Mouse (Mus musculus) kidney, embryonic 14.5 days (tissue): ENCODE results near the gene Acot5. TPM values are rescaled to one million over a fixed set of nuclear protein-coding genes. Genes with fewer than 3 reads are reported as not detected.
"Not testable (repeated sequence)": the region's sequence is repeated elsewhere in the genome, so short reads cannot be mapped to it uniquely, and the experiment has no call there.

Experiments used
- ATAC-seq: fragments of 200-750 bp; cut with Nextera tagmentation; 2 replicates; pipeline ENCODE4 v1.8.0; 2017; ENCODE audit warnings: moderate number of reproducible peaks, mild to moderate bottlenecking, moderate TSS enrichment, moderate library complexity; ENCODE audit not compliant: low FRiP score, low TSS enrichment
- H3K27ac ChIP-seq: fragments of 300-500 bp; sonication (generic); 2 replicates; pipeline ENCODE4 v1.5.1; 2014; ENCODE audit warnings: low read depth, mild to moderate bottlenecking, low read length, moderate library complexity, mixed read lengths
- H3K27me3 ChIP-seq: fragments of 300-500 bp; sonication (generic); 2 replicates; pipeline ENCODE4 v1.6.1; 2014; ENCODE audit warnings: mild to moderate bottlenecking, low read length; ENCODE audit not compliant: control insufficient read depth, insufficient read depth
- H3K36me3 ChIP-seq: fragments of 300-500 bp; sonication (generic); 2 replicates; pipeline ENCODE4 v1.6.1; 2014; ENCODE audit warnings: low read length, mixed read lengths; ENCODE audit not compliant: control insufficient read depth, insufficient read depth
- H3K4me1 ChIP-seq: fragments of 300-500 bp; sonication (generic); 2 replicates; pipeline ENCODE4 v1.6.1; 2014; ENCODE audit warnings: low read length, mixed read lengths; ENCODE audit not compliant: control insufficient read depth, insufficient read depth
- H3K4me2 ChIP-seq: fragments of 300-500 bp; sonication (generic); replicated peaks from 2 replicates; pipeline ENCODE4 v1.6.1; 2014; ENCODE audit warnings: low read depth, mild to moderate bottlenecking, low read length
- H3K4me3 ChIP-seq: fragments of 300-500 bp; sonication (generic); 2 replicates; pipeline ENCODE4 v1.5.1; 2014; ENCODE audit warnings: mild to moderate bottlenecking, low read length
- H3K9ac ChIP-seq: fragments of 300-500 bp; sonication (generic); 2 replicates; pipeline ENCODE4 v1.6.1; 2014; ENCODE audit warnings: low read depth, mild to moderate bottlenecking, low read length, moderate library complexity
- H3K9me3 ChIP-seq: fragments of 300-500 bp; sonication (generic); 2 replicates; pipeline ENCODE4 v1.6.1; 2016; ENCODE audit warnings: low read length; ENCODE audit not compliant: control insufficient read depth
- WGBS: fragments of 180-500 bp; shearing (Covaris S2); extraction: QIAGEN DNeasy Blood & Tissue Kit; methylation state at CpG from one replicate; pipeline ENCODE4 v1.1.7; 2014; 5-methylcytosine and 5-hydroxymethylcytosine counted together
- polyA plus RNA-seq: library from polyadenylated mRNA; unstranded; fragments of >200 nt; fragmentation: Nextera tagmentation; extraction: Ambion mirVana; gene quantifications from 2 replicates; pipeline ENCODE4 v1.2.1, GENCODE M21; 2014

The Acot5 gene
- polyA plus RNA-seq, 1 experiment from 2014 or later, result not detected

- under 1% methylated on average over 49 of the region's 80 CpGs for WGBS
- not testable (repeated sequence) for H3K4me1 ChIP-seq, H3K27me3 ChIP-seq, H3K27ac ChIP-seq, H3K36me3 ChIP-seq, H3K9me3 ChIP-seq
- peak; percentile 76 for ATAC-seq
- H3K4me2 ChIP-seq, result peak within 1 kb of the TSS; percentile 78
- H3K4me3 ChIP-seq, result peak within 1 kb of the TSS; percentile 50
- peak within 1 kb of the TSS; percentile 65 for H3K9ac ChIP-seq
Measured at GRCm38 (mm10) chr12:84100604-84101492, 31.7 kb downstream of the Acot5 start, which contains the start of gene Acot6. TSS of gene Acot6 (plus strand) at chr12:84100654.

DNA sequence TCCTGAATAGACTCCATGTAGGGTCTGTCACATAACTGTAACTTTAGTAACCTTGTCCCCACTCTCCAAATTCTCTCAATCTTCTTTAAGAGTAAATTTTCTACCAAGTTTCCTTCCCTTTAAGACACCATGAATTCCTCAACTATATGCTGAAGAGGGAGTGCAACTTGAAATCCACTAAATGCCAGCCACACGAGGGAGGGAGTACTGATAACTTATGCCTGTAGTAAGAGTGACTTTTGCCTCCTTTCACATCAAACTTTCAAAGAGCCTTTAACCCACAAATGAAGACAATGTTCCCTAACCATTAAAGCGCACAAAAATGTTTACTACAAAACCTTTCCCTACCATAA, 32.3 kb downstream of the Acot5 start:
- WGBS, result 49% methylated on average over 2 of the region's 2 CpGs
- H3K4me2 ChIP-seq, result peak overlapping the region; percentile 78
- H3K9me3 ChIP-seq, result no peaks in the 10 kb centered on the region
- H3K9ac ChIP-seq, result peak overlapping the region; percentile 65; the same call in 1 of the 2 replicates
- no peaks in the 10 kb centered on the region for H3K4me1 ChIP-seq
- H3K36me3 ChIP-seq, result no peaks in the 10 kb centered on the region
- ATAC-seq, result no peak
- no peak overlapping the region for H3K27ac ChIP-seq
- H3K27me3 ChIP-seq, result no peaks in the 10 kb centered on the region
- H3K4me3 ChIP-seq, result peak overlapping the region; percentile 50

DNA sequence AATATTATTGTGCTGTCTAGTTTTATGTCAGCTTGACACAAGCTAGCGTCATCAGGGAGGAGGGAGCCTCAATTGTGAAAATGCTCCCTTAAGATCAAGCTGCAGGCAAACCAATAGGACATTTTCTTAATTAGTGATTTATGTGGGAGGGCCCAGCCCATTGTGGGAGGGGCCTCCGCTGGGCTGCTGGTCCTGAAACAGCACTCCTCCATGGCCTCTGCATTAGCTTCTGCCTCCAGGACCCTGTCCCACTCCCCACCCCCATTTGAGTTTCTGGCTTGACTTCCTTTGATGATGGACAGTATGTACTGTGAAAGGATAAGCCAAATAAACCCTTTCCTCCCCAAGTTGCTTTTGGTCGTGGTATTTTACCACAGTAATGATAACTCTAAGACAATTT, 37.9 kb downstream of the Acot5 start:
- H3K36me3 ChIP-seq, result no peaks in the 10 kb centered on the region
- H3K4me3 ChIP-seq, result no peak overlapping the region
- no peak for ATAC-seq
- 57% methylated on average over 3 of the region's 3 CpGs for WGBS
- no peaks in the 10 kb centered on the region for H3K27me3 ChIP-seq
- H3K27ac ChIP-seq, result no peak overlapping the region
- H3K9ac ChIP-seq, result no peak overlapping the region
- H3K4me1 ChIP-seq, result no peaks in the 10 kb centered on the region
- no peak overlapping the region for H3K4me2 ChIP-seq
- no peaks in the 10 kb centered on the region for H3K9me3 ChIP-seq

DNA sequence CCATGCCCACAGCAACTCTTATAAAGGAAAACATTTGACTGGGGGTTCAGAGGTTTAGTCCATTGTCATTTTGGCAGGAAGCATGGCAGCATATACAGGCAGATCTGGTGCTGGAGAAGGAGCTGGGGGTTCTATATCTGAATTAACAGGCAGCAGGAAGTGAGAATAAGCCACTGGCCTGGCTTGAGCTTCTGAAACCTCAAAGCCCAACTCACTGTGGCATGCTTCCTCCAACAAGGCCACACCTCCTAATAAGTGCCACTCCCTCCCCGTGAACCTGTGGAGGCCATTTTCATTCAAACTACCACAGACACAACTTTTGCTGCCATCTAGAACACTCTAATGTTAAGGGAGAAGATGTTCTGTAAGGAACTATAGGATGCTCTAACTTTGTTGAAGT, 38.6 kb downstream of the Acot5 start:
- no peaks in the 10 kb centered on the region for H3K36me3 ChIP-seq
- H3K9me3 ChIP-seq, result no peaks in the 10 kb centered on the region
- ATAC-seq, result no peak
- H3K27ac ChIP-seq, result no peak overlapping the region
- 78% methylated on average over 1 of the region's 1 CpGs for WGBS
- H3K27me3 ChIP-seq, result no peaks in the 10 kb centered on the region
- no peaks in the 10 kb centered on the region for H3K4me1 ChIP-seq
- H3K4me2 ChIP-seq, result no peak overlapping the region
- H3K4me3 ChIP-seq, result no peak overlapping the region
- H3K9ac ChIP-seq, result no peak overlapping the region

- 69% methylated on average over 1 of the region's 1 CpGs for WGBS
- Histone ChIP-seq H3K9me3 (no peaks in the 10 kb centered on the region), H3K4me2 (no peak overlapping the region), H3K9ac (no peak overlapping the region), H3K4me1 (peaks cover 4% of the 10 kb centered on the region; the same call in 1 of the 2 replicates), H3K27ac (no peak overlapping the region), H3K4me3 (no peak overlapping the region), H3K27me3 (no peaks in the 10 kb centered on the region), H3K36me3 (no peaks in the 10 kb centered on the region)
- ATAC-seq, result no peak
Measured at GRCm38 (mm10) chr12:84109924-84110323, 40.8 kb downstream of the Acot5 start.

GRCm38 (mm10) chr12:84110814-84111213, 41.7 kb downstream of the Acot5 start:
- Histone ChIP-seq H3K4me1 (peaks cover 8% of the 10 kb centered on the region; the same call in 1 of the 2 replicates), H3K9ac (no peak overlapping the region), H3K4me2 (no peak overlapping the region), H3K27ac (no peak overlapping the region), H3K9me3 (no peaks in the 10 kb centered on the region), H3K4me3 (no peak overlapping the region), H3K36me3 (no peaks in the 10 kb centered on the region), H3K27me3 (no peaks in the 10 kb centered on the region)
- WGBS, result 93% methylated on average over 4 of the region's 4 CpGs
- no peak for ATAC-seq

DNA sequence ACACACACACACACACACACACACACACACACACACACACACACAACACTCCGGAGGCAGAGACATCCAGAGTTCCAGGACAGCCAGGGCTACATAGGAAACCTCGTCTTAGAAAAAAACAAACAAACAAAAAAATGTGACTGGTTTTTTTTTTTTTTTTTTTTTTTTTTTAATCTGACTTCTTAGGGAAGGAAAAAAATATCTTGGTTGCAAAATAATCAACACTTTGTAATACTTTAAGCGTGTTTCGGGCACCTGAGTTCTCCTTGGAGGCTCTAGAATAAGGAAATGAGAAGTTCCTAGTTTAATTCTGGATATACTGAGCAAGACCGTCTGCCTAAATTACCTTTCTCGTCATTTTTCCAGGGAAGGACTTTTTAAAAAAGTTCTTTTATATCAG, 44.6 kb downstream of the Acot5 start:
- Histone ChIP-seq H3K4me2 (peak overlapping the region; percentile 61), H3K9me3 (no peaks in the 10 kb centered on the region), H3K9ac (no peak overlapping the region), H3K27me3 (no peaks in the 10 kb centered on the region), H3K4me3 (peak overlapping the region; percentile 72), H3K27ac (no peak overlapping the region), H3K4me1 (peaks cover 8% of the 10 kb centered on the region; the same call in 1 of the 2 replicates), H3K36me3 (no peaks in the 10 kb centered on the region)
- no peak for ATAC-seq
- 51% methylated on average over 6 of the region's 6 CpGs for WGBS

- ATAC-seq, result peak; percentile 97
- Histone ChIP-seq H3K27ac (peak within 1 kb of the TSS; percentile 12; the same call in 1 of the 2 replicates), H3K36me3 (no peaks in the 10 kb centered on the region), H3K4me3 (peak within 1 kb of the TSS; percentile 72), H3K27me3 (no peaks in the 10 kb centered on the region), H3K9ac (peak within 1 kb of the TSS; percentile 66), H3K9me3 (no peaks in the 10 kb centered on the region), H3K4me2 (peak within 1 kb of the TSS; percentile 61), H3K4me1 (peaks cover 8% of the 10 kb centered on the region; the same call in 1 of the 2 replicates)
- WGBS, result 3% methylated on average over 30 of the region's 35 CpGs
Measured at GRCm38 (mm10) chr12:84114153-84114994, 45.2 kb downstream of the Acot5 start, which contains the start of gene Dnal1. TSS of gene Dnal1 (plus strand) at chr12:84114366.
